Mouse (Mus musculus): ENCODE results near the gene Aamp. TPM values are rescaled to one million over a fixed set of nuclear protein-coding genes. Genes with fewer than 3 reads are reported as not detected.

Aamp gene
- total and polyA plus RNA-seq, 3 experiments, result 108 to 172 (median 163) TPM

DNA sequence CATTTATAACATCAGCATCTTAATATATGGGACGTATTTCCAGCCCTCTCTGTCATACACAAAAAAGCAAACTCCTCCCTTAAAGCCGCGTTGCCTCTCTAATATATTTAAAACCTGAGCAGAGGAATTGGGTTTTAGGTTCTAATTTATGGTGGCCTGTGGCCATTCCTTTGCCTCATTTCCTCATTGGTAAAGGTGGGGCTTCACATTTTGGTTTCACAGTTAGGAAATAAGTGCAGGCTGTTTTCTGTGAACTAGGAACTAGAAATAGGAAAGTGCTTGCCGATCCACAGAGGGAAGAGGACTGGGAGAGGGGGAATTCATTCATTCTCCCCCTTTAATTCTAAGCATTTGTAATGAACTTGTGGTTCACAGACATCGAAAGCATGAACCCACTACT lies 46.9 kb downstream of the Aamp start:
- peaks cover 61% of the 10 kb centered on the region for H3K79me2 ChIP-seq (replicated peaks; ENCODE audit: control insufficient read depth, extremely low read depth, insufficient read depth, poor library complexity, severe bottlenecking)

DNA sequence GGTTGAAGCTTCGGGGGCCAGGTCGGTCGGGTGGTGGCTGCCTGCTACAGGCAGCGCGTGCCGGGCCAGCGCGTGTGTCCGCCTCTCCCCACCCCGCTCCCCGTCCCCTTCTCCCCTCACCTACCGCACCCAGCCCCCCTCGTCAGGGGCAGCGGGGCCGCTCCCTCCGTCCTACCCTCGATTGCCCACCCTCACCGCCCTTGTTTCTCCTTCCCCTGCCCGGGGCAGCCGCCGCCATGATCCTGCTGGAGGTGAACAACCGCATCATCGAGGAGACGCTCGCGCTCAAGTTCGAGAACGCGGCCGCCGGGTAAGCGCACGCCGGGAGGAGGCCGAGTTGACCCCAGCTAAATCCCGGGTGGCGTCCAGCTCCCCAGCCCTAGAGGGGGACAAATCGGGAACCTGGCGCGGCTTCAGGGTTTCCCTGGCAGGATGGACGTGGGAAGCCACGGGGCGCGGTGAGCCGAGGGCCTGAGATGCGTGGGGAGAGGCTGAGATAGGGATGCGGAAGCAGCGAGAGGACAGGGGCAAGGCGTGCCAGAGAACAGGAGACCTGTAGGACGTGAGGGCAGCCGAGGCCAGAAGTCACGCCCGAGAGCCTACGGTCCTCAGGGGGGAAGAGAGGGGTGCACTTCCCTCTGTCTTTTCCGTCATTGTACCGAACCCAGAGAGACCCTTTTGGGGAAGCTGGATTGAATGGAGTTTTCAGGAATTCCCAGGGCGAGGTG lies 47.8 kb downstream of the Aamp start:
- Histone ChIP-seq H3K9ac (ENCODE audit: insufficient read depth, low read depth) (peak overlapping the region; percentile 92), H3K4me2 (ENCODE audit: insufficient read depth, low read depth, poor library complexity, severe bottlenecking) (peak overlapping the region; percentile 99), H3K9me3 (replicated peaks; ENCODE audit: low read length) (no peaks in the 10 kb centered on the region), H3K79me2 (replicated peaks; ENCODE audit: control insufficient read depth, extremely low read depth, insufficient read depth, poor library complexity, severe bottlenecking) (peaks cover 52% of the 10 kb centered on the region), H3K4me3 (replicated peaks in 1 of 3; ENCODE audit: low read depth in 2 of 3, low read length in 2 of 3, poor library complexity in 1 of 3) (peak overlapping the region; percentile 63 to 97 (median 94)), H3K4me1 (ENCODE audit: control insufficient read depth in 1 of 2, insufficient read depth in 2 of 2) (peaks cover 4 to 21% of the 10 kb centered on the region in 2 experiments; a peak in 3 of 4 replicates), H3K27ac (ENCODE audit: insufficient read depth, low read depth) (peak overlapping the region; percentile 78), H3K36me3 (replicated peaks in 1 of 2; ENCODE audit: control insufficient read depth in 1 of 2, insufficient read depth in 1 of 2, low read length in 1 of 2) (peaks cover 3 to 19% of the 10 kb centered on the region in 2 experiments), H3K27me3 (replicated peaks) (no peaks in the 10 kb centered on the region)
- TF ChIP-seq CHD2 (IDR thresholded peaks at IDR 0.05; ENCODE audit: low read length), result peak; percentile 35; the same call in 1 of the 2 replicates
- no peak for TF ChIP-seq CTCF (conservative IDR thresholded peaks at IDR 0.05 in 1 of 2, IDR thresholded peaks at IDR 0.05 in 1 of 2; ENCODE audit: low read depth in 2 of 2, low read length in 2 of 2)
- peak; percentile 56 for TF ChIP-seq EP300 (IDR thresholded peaks at IDR 0.05; ENCODE audit: low read length)
- peak; percentile 84 for TF ChIP-seq SIN3A (IDR thresholded peaks at IDR 0.05; ENCODE audit: low read length)
- 0 out of 2 replicates have a peak, but pooled peaks have one; percentile 24 for TF ChIP-seq ETS1 (conservative IDR thresholded peaks at IDR 0.05; ENCODE audit: low read depth, low read length)
- peak; percentile 61; the same call in 1 of the 2 replicates for TF ChIP-seq UBTF (IDR thresholded peaks at IDR 0.05; ENCODE audit: low read depth, low read length)
- peak; percentile 51; the same call in 1 of the 2 replicates for TF ChIP-seq MAX (IDR thresholded peaks at IDR 0.05; ENCODE audit: low read length)
- TF ChIP-seq ELF1 (IDR thresholded peaks at IDR 0.05; ENCODE audit: low read depth, low read length), result peak; percentile 75; the same call in 1 of the 2 replicates
- TF ChIP-seq IRF4 (IDR thresholded peaks at IDR 0.05; ENCODE audit: low read depth, low read length), result no peak
- no peak for TF ChIP-seq SMC3 (IDR thresholded peaks at IDR 0.05; ENCODE audit: low read depth, low read length)
- TF ChIP-seq MEF2A (IDR thresholded peaks at IDR 0.05; ENCODE audit: borderline replicate concordance, low read depth, low read length), result peak; percentile 30; the same call in 1 of the 2 replicates
- peak; percentile 53 for TF ChIP-seq BHLHE40 (IDR thresholded peaks at IDR 0.05; ENCODE audit: low read depth, low read length)
- no peak for TF ChIP-seq POLR2AphosphoS2 (IDR thresholded peaks at IDR 0.05; ENCODE audit: low read depth, low read length)
- peak; percentile 88 for TF ChIP-seq MXI1 (IDR thresholded peaks at IDR 0.05; ENCODE audit: low read depth, low read length)
- 0 out of 2 replicates have a peak, but pooled peaks have one; percentile 23 for TF ChIP-seq KAT2A (IDR thresholded peaks at IDR 0.05; ENCODE audit: insufficient replicate concordance, low read length)
- peak; percentile 27; the same call in 1 of the 2 replicates for TF ChIP-seq TCF12 (IDR thresholded peaks at IDR 0.05; ENCODE audit: low read depth, low read length)
- dilution Hi-C loops (cut with MboI; ENCODE audit: extremely low pct_ligation_motif_present, extremely low pct_unique_long_range_greater_than_20kb, low sequenced_read_pairs) (no loop called here), in situ Hi-C loops (cut with MboI; ENCODE audit: low pct_ligation_motif_present, low pct_unique_long_range_greater_than_20kb, low sequenced_read_pairs) (no loop called here)
- no peak for DNase-seq (ENCODE audit: extremely low read depth)

More for the DNA sequence above, 46.9 kb downstream of the Aamp start:
- Histone ChIP-seq H3K4me3 (replicated peaks in 1 of 3; ENCODE audit: low read depth in 2 of 3, low read length in 2 of 3, poor library complexity in 1 of 3) (peak overlapping the region; percentile 63 to 97 (median 94)), H3K9ac (ENCODE audit: insufficient read depth, low read depth) (peak overlapping the region; percentile 92), H3K4me2 (ENCODE audit: insufficient read depth, low read depth, poor library complexity, severe bottlenecking) (peak overlapping the region; percentile 99), H3K27ac (ENCODE audit: insufficient read depth, low read depth) (peak overlapping the region; percentile 54; the same call in 1 of the 2 replicates), H3K4me1 (ENCODE audit: control insufficient read depth in 1 of 2, insufficient read depth in 2 of 2) (peaks cover 5 to 28% of the 10 kb centered on the region in 2 experiments; a peak in 3 of 4 replicates), H3K27me3 (replicated peaks) (no peaks in the 10 kb centered on the region), H3K36me3 (replicated peaks in 1 of 2; ENCODE audit: control insufficient read depth in 1 of 2, insufficient read depth in 1 of 2, low read length in 1 of 2) (peaks cover 3 to 26% of the 10 kb centered on the region in 2 experiments), H3K9me3 (replicated peaks; ENCODE audit: low read length) (no peaks in the 10 kb centered on the region)
- no peak for DNase-seq (ENCODE audit: extremely low read depth)
- dilution Hi-C loops (cut with MboI; ENCODE audit: extremely low pct_ligation_motif_present, extremely low pct_unique_long_range_greater_than_20kb, low sequenced_read_pairs) (no loop called here), in situ Hi-C loops (cut with MboI; ENCODE audit: low pct_ligation_motif_present, low pct_unique_long_range_greater_than_20kb, low sequenced_read_pairs) (no loop called here)
- TF ChIP-seq ELF1 (IDR thresholded peaks at IDR 0.05; ENCODE audit: low read depth, low read length) (no peak), MYC (IDR thresholded peaks at IDR 0.05; ENCODE audit: low read depth, low read length) (no peak), CHD2 (IDR thresholded peaks at IDR 0.05; ENCODE audit: low read length) (no peak), ZMIZ1 (IDR thresholded peaks at IDR 0.05; ENCODE audit: low read depth, low read length) (no peak), PAX5 (IDR thresholded peaks at IDR 0.05; ENCODE audit: low read length) (no peak)

Measured in CH12.LX (cell line).